Mouse (Mus musculus): ENCODE data around the gene Dpysl5. TPM values are rescaled to one million over a fixed set of nuclear protein-coding genes. Genes with fewer than 3 reads are reported as not detected.

Gene Dpysl5
- polyA plus RNA-seq, 1 experiment from 2014 or later: 16.3 TPM

DNA sequence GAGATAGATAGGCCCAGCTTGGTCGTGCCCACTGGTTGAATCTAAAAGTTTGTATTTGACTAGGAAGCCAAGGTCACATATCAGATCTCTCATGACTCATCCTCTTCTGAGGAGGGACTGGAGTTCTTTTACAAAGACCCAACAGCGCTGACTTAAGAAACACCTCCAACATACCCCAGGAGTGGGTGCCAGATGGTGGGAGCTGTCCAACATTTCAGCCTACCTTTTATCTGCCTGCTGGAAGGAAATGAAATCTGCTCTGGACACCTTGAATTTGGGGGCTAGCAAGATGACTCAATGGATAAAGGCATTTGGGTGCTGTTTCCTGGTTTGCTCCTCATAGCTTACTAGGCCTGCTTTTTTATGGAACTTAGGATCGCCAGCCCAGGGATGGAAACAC, 130.5 kb downstream of the Dpysl5 start:
- Histone ChIP-seq H3K4me3 (no peak overlapping the region), H3K4me1 (no peaks in the 10 kb centered on the region), H3K27me3 (no peaks in the 10 kb centered on the region), H3K9ac (no peak overlapping the region), H3K27ac (no peak overlapping the region), H3K4me2 (replicated peaks) (no peak overlapping the region), H3K9me3 (no peaks in the 10 kb centered on the region), H3K36me3 (peaks cover 2% of the 10 kb centered on the region; the same call in 1 of the 2 replicates)
- 51% methylated on average over 3 of the region's 3 CpGs for WGBS
- ATAC-seq (ENCODE audit: insufficient number of reproducible peaks, insufficient read depth, low FRiP score, low TSS enrichment): no peak

Other genes with a start within 250 kb of the Dpysl5 start
- 0.24 and 0.56 TPM in 2 replicates for gene Otof, start 249.6 kb upstream of the Dpysl5 start, polyA plus RNA-seq (2016; fragmentation: Nextera tagmentation; extraction: Ambion mirVana)
- not detected in 2 replicates for gene 1700001C02Rik, start 245.5 kb upstream of the Dpysl5 start, polyA plus RNA-seq (2016; fragmentation: Nextera tagmentation; extraction: Ambion mirVana)
- not detected in 2 replicates for gene Cib4, start 165.7 kb upstream of the Dpysl5 start, polyA plus RNA-seq (2016; fragmentation: Nextera tagmentation; extraction: Ambion mirVana)
- 0.87 and 1.1 TPM in 2 replicates for gene Kcnk3, start 123.4 kb upstream of the Dpysl5 start, polyA plus RNA-seq (2016; fragmentation: Nextera tagmentation; extraction: Ambion mirVana)
- gene Slc35f6, start 63.6 kb upstream of the Dpysl5 start, polyA plus RNA-seq (2016; fragmentation: Nextera tagmentation; extraction: Ambion mirVana): 24.4 and 24.7 TPM in 2 replicates
- 349 and 350 TPM in 2 replicates for gene Cenpa, start 44.8 kb upstream of the Dpysl5 start, polyA plus RNA-seq (2016; fragmentation: Nextera tagmentation; extraction: Ambion mirVana)
- gene Mapre3, start 103.1 kb downstream of the Dpysl5 start, polyA plus RNA-seq (2016; fragmentation: Nextera tagmentation; extraction: Ambion mirVana): 28.8 and 29.3 TPM in 2 replicates
- gene Tmem214, start 156.4 kb downstream of the Dpysl5 start, polyA plus RNA-seq (2016; fragmentation: Nextera tagmentation; extraction: Ambion mirVana): 78.5 and 85.9 TPM in 2 replicates
- gene Agbl5, start 177.1 kb downstream of the Dpysl5 start, polyA plus RNA-seq (2016; fragmentation: Nextera tagmentation; extraction: Ambion mirVana): 31.9 and 34.1 TPM in 2 replicates
- gene Ost4, start 196.2 kb downstream of the Dpysl5 start, polyA plus RNA-seq (2016; fragmentation: Nextera tagmentation; extraction: Ambion mirVana): 346 and 376 TPM in 2 replicates
- 248 and 252 TPM in 2 replicates for gene Emilin1, start 201.8 kb downstream of the Dpysl5 start, polyA plus RNA-seq (2016; fragmentation: Nextera tagmentation; extraction: Ambion mirVana)
- gene Khk, start 209.9 kb downstream of the Dpysl5 start, polyA plus RNA-seq (2016; fragmentation: Nextera tagmentation; extraction: Ambion mirVana): 13.7 and 14.2 TPM in 2 replicates
- 4.5 and 5.7 TPM in 2 replicates for gene Cgref1, start 234.0 kb downstream of the Dpysl5 start, polyA plus RNA-seq (2016; fragmentation: Nextera tagmentation; extraction: Ambion mirVana)
- 129 and 133 TPM in 2 replicates for gene Preb, start 248.8 kb downstream of the Dpysl5 start, polyA plus RNA-seq (2016; fragmentation: Nextera tagmentation; extraction: Ambion mirVana)

All from embryonic facial prominence, embryonic 12.5 days (tissue).